Mouse (Mus musculus) ES-CJ7 (cell line): ENCODE measurements around the gene Slc17a7.
A peak's percentile ranks its signal among the peaks of the same experiment; 100 is the strongest.

Experiments used
- DNase-seq: peaks from one replicate; pipeline ENCODE4 v3.0.0; 2011; ENCODE audit warnings: low read depth, low spot score

Slc17a7 gene

DNA sequence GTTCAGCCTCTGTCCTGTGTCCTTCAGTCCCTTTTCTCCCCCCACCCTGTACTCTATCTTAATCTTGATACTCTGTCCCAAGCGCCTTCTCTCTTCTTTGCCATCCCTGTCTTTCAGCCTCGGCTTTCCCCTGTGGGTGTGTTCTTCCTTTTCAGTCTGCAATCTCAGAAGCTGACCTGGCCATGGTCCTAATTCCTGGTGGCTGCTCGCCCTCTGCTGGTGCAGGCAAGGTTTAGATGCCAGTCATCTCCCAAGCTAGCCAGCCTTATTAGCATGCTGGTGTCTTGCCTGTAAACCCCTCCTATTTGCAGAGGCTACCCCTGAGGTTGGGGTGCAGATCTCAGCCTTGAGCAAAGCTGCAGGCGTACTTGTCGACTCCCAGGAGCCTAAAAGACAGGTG, 34.7 kb downstream of the Slc17a7 start:
- peak; percentile 80 for DNase-seq

GRCm38 (mm10) chr7:45198961-45199360, 35.2 kb downstream of the Slc17a7 start:
- DNase-seq = no peak

DNA sequence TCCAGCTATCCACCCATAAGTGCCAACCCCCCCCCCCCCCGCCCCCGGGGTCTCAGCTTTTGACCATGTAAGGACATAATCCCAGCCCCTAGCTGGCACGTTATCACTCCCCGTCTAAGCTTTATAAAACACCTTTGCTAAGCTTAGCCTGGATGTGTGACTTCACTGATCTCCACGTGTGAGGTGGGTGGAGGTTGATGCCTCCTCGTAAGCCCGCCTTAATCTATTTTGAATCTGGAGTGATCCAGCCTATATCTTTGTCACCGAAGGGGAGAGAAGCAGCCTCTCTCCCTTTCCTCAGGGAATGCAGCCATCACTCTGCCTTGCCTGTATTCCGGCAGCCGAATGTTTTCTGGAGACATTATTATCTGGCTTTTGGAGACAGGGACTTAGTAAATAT, 38.9 kb downstream of the Slc17a7 start:
- no peak for DNase-seq

DNA sequence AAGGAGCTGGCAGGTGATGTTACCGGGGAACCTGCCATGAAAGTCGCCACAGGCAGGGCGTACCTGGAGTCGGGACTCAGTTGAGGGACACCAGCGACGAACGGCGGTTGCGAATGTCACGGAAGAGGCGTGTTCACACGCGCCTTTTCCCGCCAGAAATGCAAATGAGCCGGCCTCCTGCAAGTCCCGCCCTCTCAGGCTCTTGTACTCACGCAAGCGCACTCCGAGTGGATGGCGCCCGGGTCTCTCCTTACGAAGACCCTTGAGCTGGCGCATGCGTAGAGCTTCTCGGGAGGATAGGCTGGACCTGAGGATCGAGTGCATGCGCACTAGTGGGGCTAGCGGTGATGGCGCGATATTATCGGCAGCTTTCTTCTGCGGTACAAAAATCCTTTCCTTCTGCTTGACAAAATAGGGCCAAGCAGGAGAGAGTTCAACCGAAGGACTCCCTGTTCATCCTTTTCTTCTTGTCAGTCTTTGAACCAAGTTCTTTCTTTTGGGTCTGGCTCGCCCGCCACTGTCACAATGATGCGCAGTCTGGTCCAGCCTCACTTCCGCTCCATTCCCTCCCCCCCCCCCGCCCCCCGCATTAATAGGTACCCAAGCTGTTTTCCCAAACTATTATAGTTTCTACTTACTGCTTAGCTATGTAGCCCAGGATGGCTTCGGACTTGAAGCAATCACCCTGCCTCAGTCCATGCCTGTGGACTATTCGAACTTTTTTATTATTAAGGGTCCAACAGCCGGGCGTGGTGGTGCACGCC, 40.8 kb downstream of the Slc17a7 start, which contains the start of gene Ccdc155:
TSS of gene Ccdc155 (minus strand) at position 513 of the 764 bp plus-strand sequence.
- peak; percentile 100 for DNase-seq

GRCm38 (mm10) chr7:45208260-45208659, 44.5 kb downstream of the Slc17a7 start:
- DNase-seq = no peak

GRCm38 (mm10) chr7:45211070-45211469, 47.3 kb downstream of the Slc17a7 start:
- no peak for DNase-seq

DNA sequence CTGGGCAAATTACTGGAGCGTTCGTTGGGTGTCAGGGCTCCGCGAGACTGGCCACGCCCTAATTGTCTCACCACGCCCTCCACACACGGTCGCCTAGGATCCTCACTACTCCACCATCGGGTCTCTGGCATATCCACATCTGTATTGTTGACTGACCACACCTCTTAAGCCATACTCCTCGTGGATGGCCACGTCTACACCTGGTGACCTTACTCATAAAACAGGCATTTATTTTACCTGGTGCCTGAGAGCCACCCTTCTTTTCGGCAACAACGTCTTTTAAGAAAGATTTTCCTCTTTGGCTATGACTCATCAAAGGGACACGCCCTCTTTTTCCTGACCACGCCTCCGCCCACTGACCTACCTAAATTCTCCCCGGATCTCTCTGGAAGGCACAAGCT, 48.1 kb downstream of the Slc17a7 start, which contains the start of gene Dkkl1:
TSS of gene Dkkl1 (minus strand) at position 297 of the 401 bp plus-strand sequence.
- DNase-seq = peak; percentile 73

DNA sequence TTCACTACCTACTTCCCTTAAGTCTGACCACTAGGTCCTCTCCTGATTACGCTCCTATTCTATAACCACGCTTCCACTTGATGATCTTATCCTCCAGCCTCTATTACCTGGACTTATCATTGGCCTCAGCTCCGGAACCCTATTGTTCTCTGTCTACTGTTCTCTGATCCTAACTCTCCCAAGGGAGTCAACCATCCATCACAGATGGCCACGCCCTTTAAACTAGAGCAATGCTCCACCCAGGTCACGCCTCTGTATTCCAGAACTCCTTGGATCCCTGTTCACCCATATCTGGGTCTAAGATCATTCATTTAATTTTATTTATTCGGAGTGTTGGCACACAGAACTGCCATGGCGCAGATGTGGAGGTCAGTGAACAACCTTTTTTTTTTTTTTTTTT, 48.6 kb downstream of the Slc17a7 start:
- DNase-seq = peak; percentile 57

DNA sequence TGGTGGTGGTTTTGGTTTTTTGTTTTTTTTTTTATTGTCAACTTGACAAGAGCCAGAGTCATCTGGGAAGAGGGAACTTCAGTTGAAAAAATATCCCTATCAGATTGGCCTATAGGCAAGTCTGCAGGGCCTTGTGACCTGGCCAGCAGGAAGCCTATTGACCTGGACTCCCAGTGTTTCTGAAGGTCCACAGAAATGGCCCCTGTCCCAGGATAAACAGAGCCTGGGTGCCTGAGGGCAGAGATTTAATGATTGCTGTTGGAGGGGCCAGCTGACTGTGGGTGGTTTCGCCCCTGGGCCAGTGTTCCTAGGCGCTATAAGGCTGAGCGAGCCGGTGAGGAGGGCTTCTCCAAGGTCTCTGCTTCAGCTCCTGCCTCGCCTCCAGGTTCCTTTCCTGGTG, 50.0 kb downstream of the Slc17a7 start:
- DNase-seq = no peak

GRCm38 (mm10) chr7:45215673-45216441, 52.1 kb downstream of the Slc17a7 start, which contains the start of gene Tead2:
TSS of gene Tead2 (plus strand) at chr7:45215753.
- DNase-seq = peak; percentile 75

GRCm38 (mm10) chr7:45216442-45217183, 52.9 kb downstream of the Slc17a7 start:
- DNase-seq = peak; percentile 90

GRCm38 (mm10) chr7:45221680-45222079, 57.9 kb downstream of the Slc17a7 start:
- no peak for DNase-seq

DNA sequence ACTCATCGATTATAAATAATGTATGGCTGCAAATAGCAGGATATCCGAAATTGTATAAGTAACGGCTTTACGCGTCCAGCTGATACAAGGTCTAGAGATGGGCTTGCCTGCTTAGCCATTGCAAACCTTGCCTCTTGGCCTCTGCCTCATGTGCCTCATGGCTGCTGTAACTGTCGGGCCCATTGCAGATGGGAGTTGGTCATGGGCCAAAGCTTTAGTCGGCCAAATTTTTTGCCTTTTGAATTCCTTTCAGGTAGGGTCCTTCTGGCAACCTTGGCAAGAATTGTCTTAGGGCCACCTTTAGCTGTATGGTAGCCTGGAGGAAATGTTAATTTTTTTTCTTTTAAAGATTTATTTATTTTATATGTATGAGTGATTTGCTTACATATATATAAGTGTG, 61.1 kb downstream of the Slc17a7 start:
- DNase-seq = no peak
